In the genomic region with DNA sequence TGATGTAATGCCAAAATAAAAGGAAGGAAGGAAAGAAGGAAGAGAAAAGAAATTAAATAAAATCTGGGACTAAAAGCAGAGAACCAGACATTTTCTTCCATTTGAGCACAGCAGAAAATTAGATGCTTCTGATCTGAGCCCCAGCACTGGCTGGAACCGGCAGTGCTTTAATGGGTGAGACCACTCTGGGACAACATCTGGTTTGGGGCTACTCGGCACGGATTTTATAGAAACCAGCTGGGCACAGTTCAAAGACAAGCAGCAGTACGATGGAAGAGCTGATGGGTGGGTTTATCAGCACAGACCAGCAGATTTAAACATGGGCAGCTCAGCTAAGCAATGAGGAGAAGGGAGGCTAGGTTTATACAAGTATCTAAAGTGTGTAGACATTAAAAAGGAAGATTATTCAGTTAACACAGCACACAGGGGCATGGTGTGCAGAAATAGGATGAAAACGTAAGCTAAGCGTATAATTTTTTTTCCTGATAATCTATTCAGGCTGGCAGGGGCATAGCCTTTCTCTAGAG, we compare ENCODE assay signal across 26 mouse cellular contexts. TPM values are rescaled to one million over a fixed set of nuclear protein-coding genes. Genes with fewer than 3 reads are reported as not detected.
A peak's percentile ranks its signal among the peaks of the same experiment; 100 is the strongest.
DNase-seq lines count a peak whose midpoint lies in the region; ATAC-seq lines count a peak whose summit lies in the region.
"Had no signal": no experiment of that assay in that cellular context is flagged by ENCODE, and none has a peak within 500 bp of the region (broad histone marks: within the 10 kb centered on the region; RNA-seq: fewer than 3 reads in every experiment).

No protein-coding gene starts in this region.

- H3K4me2 ChIP-seq in hindbrain, embryonic 16.5 days (ENCODE audit: low read length): no peak overlapping the region
- H3K4me2 ChIP-seq in embryonic facial prominence, embryonic 14.5 days (ENCODE audit: low read depth, low read length): no peak overlapping the region
- peak overlapping the region; percentile 48 for H3K4me2 ChIP-seq in limb, embryonic 13.5 days (replicated peaks)
- H3K4me2 ChIP-seq: heart, embryonic 12.5 days; neural tube, embryonic 12.5 days had no signal

- no peak for ATAC-seq in hindbrain, embryonic 16.5 days
- peak; percentile 86; the same call in 1 of the 2 replicates for ATAC-seq in embryonic facial prominence, embryonic 14.5 days (ENCODE audit: low read depth)
- peak; percentile 75 for ATAC-seq in limb, embryonic 13.5 days (ENCODE audit: low FRiP score, low read depth)
- ATAC-seq: forebrain, postnatal 0 days; midbrain, embryonic 16.5 days had no signal

- no peaks in the 10 kb centered on the region for H3K36me3 ChIP-seq in hindbrain, embryonic 10.5 days
- no peaks in the 10 kb centered on the region for H3K36me3 ChIP-seq in hindbrain, embryonic 16.5 days (ENCODE audit: control insufficient read depth, insufficient read depth, low read length)
- H3K36me3 ChIP-seq in embryonic facial prominence, embryonic 14.5 days (ENCODE audit: control insufficient read depth, insufficient read depth, low read length): no peaks in the 10 kb centered on the region
- H3K36me3 ChIP-seq in limb, embryonic 13.5 days: no peaks in the 10 kb centered on the region; the same call in 1 of the 2 replicates
- H3K36me3 ChIP-seq: heart, embryonic 12.5 days; neural tube, embryonic 12.5 days had no signal

- no peaks in the 10 kb centered on the region for H3K27me3 ChIP-seq in hindbrain, embryonic 10.5 days (ENCODE audit: insufficient read depth, poor library complexity, severe bottlenecking)
- H3K27me3 ChIP-seq in hindbrain, embryonic 16.5 days (replicated peaks; ENCODE audit: control insufficient read depth, insufficient read depth, low read length): no peaks in the 10 kb centered on the region
- H3K27me3 ChIP-seq in embryonic facial prominence, embryonic 14.5 days (replicated peaks; ENCODE audit: control insufficient read depth, insufficient read depth, low read length): no peaks in the 10 kb centered on the region
- H3K27me3 ChIP-seq in limb, embryonic 13.5 days: peaks cover 6% of the 10 kb centered on the region; the same call in 1 of the 2 replicates
- H3K27me3 ChIP-seq: CH12.LX; heart, embryonic 12.5 days; neural tube, embryonic 12.5 days had no signal

- H3K27ac ChIP-seq in hindbrain, embryonic 10.5 days: no peak overlapping the region
- no peak overlapping the region for H3K27ac ChIP-seq in hindbrain, embryonic 16.5 days (ENCODE audit: low read depth, low read length)
- peak overlapping the region; percentile 16; the same call in 1 of the 2 replicates for H3K27ac ChIP-seq in embryonic facial prominence, embryonic 14.5 days (replicated peaks; ENCODE audit: low read depth, low read length)
- peak overlapping the region; percentile 48 for H3K27ac ChIP-seq in limb, embryonic 13.5 days
- H3K27ac ChIP-seq: gastrocnemius, adult 2 months; liver, embryonic 14.5 days; neural tube, embryonic 12.5 days had no signal

- no peak overlapping the region for H3K9ac ChIP-seq in hindbrain, embryonic 16.5 days (ENCODE audit: low read depth, low read length)
- H3K9ac ChIP-seq in embryonic facial prominence, embryonic 14.5 days (ENCODE audit: low read depth, low read length): no peak overlapping the region
- no peak overlapping the region for H3K9ac ChIP-seq in limb, embryonic 13.5 days
- H3K9ac ChIP-seq: forebrain, postnatal 0 days; heart, embryonic 12.5 days; liver, embryonic 14.5 days; neural tube, embryonic 12.5 days had no signal

- DNase-seq in hindbrain, embryonic 10.5 days (ENCODE audit: low spot score): peak; percentile 37
- peak; percentile 80 for DNase-seq in embryo, embryonic 11 days
- DNase-seq in embryonic facial prominence, embryonic 14.5 days (ENCODE audit: low spot score): peak; percentile 78
- DNase-seq in cerebellum, postnatal 25 days: no peak
- DNase-seq in frontal cortex, adult 2 months (ENCODE audit: extremely low spot score in 1 of 2, low spot score in 1 of 2): no peak
- no peak for DNase-seq in left cerebral cortex, postnatal 4 days
- DNase-seq: adrenal gland, postnatal 36 days; cerebellum, adult 11-12 months; cerebellum, postnatal 36 days; forebrain, postnatal 0 days; gastrocnemius, adult 2 months; heart, adult 11 months; heart, postnatal 36 days; kidney, adult 8-10 months; kidney, postnatal 14 days; lung, postnatal 10 days; right cerebral cortex, adult 18-20 months; thymus, postnatal 14 days had no signal

- WGBS in hindbrain, embryonic 10.5 days: 73% methylated on average over 6 of the region's 6 CpGs
- WGBS in hindbrain, embryonic 16.5 days: 62% methylated on average over 6 of the region's 6 CpGs
- 35% methylated on average over 6 of the region's 6 CpGs for WGBS in embryonic facial prominence, embryonic 14.5 days
- WGBS in limb, embryonic 13.5 days: 17% methylated on average over 6 of the region's 6 CpGs

- intact Hi-C loops in left cerebral cortex, postnatal 4 days (cut with DNase I): no loop called here

- H3K9me3 ChIP-seq in hindbrain, embryonic 10.5 days: no peaks in the 10 kb centered on the region
- H3K9me3 ChIP-seq in hindbrain, embryonic 16.5 days (ENCODE audit: control insufficient read depth, low read length): no peaks in the 10 kb centered on the region
- H3K9me3 ChIP-seq in embryonic facial prominence, embryonic 14.5 days (ENCODE audit: control insufficient read depth, low read length): no peaks in the 10 kb centered on the region
- H3K9me3 ChIP-seq in limb, embryonic 13.5 days: no peaks in the 10 kb centered on the region
- H3K9me3 ChIP-seq: neural tube, embryonic 12.5 days had no signal

- 0 out of 2 replicates have a peak, but pooled peaks cover 5% of the 10 kb centered on the region for H3K4me1 ChIP-seq in hindbrain, embryonic 10.5 days (replicated peaks)
- no peaks in the 10 kb centered on the region for H3K4me1 ChIP-seq in hindbrain, embryonic 16.5 days (ENCODE audit: control insufficient read depth, insufficient read depth, low read depth, low read length)
- H3K4me1 ChIP-seq in embryonic facial prominence, embryonic 14.5 days (ENCODE audit: control insufficient read depth, insufficient read depth, low read length): peaks cover 4% of the 10 kb centered on the region
- H3K4me1 ChIP-seq in limb, embryonic 13.5 days: peaks cover 26% of the 10 kb centered on the region
- H3K4me1 ChIP-seq: heart, embryonic 12.5 days; neural tube, embryonic 12.5 days had no signal

- no peak overlapping the region for H3K4me3 ChIP-seq in hindbrain, embryonic 10.5 days
- H3K4me3 ChIP-seq in hindbrain, embryonic 16.5 days (ENCODE audit: low read length): no peak overlapping the region
- H3K4me3 ChIP-seq in embryonic facial prominence, embryonic 14.5 days (ENCODE audit: low read depth, low read length): no peak overlapping the region
- no peak overlapping the region for H3K4me3 ChIP-seq in limb, embryonic 13.5 days
- H3K4me3 ChIP-seq: erythroblast, embryonic 14.5 days; gastrocnemius, adult 2 months; heart, embryonic 12.5 days; neural tube, embryonic 12.5 days had no signal

RNA-seq across cellular contexts. Expression of gene Trub1, which starts 46.2 kb away (rescaled TPM):
- polyA plus RNA-seq in hindbrain, embryonic 10.5 days (2016; fragmentation: Nextera tagmentation; extraction: Ambion mirVana): 19.3 and 21.2 TPM in 2 replicates
- 13.7 and 14.5 TPM in 2 replicates for polyA plus RNA-seq in hindbrain, embryonic 16.5 days (2015; fragmentation: Nextera tagmentation; extraction: Ambion mirVana)
- polyA plus RNA-seq in embryonic facial prominence, embryonic 14.5 days (2014; fragmentation: Nextera tagmentation; extraction: Ambion mirVana): 19.8 and 22.6 TPM in 2 replicates
- 28.5 and 29.3 TPM in 2 replicates for polyA plus RNA-seq in limb, embryonic 13.5 days (2015; fragmentation: Nextera tagmentation; extraction: Ambion mirVana)
- 26.1 and 29.5 TPM in 2 replicates for polyA plus RNA-seq in frontal cortex, adult 2 months (2012; rRNA removed)
- 10 to 100 TPM; 19.7 to 20.6 TPM for total RNA-seq in left cerebral cortex, postnatal 4 days (2021)

Comparison
In these comparisons a context has a peak if more than half of its experiments do, and no peak if none do; other contexts are left out.
1. DNase-seq: peak in hindbrain, embryonic 10.5 days (single experiment), embryo, embryonic 11 days (single experiment) and embryonic facial prominence, embryonic 14.5 days (single experiment); none in cerebellum, postnatal 25 days (0 of 2), frontal cortex, adult 2 months (0 of 2) and left cerebral cortex, postnatal 4 days (single experiment).
2. H3K27ac ChIP-seq: peak in embryonic facial prominence, embryonic 14.5 days (single experiment) and limb, embryonic 13.5 days (single experiment); none in hindbrain, embryonic 10.5 days (single experiment) and hindbrain, embryonic 16.5 days (single experiment).